Mouse (Mus musculus) CH12.LX (cell line): ENCODE results near the gene Sptbn4. TPM values are rescaled to one million over a fixed set of nuclear protein-coding genes. Genes with fewer than 3 reads are reported as not detected.

Experiments
- DNase-seq: peaks from one replicate; pipeline ENCODE4 v3.0.0-alpha.2; 2013; ENCODE audit errors: extremely low read depth
- H3K27ac ChIP-seq: 2 replicates; pipeline ENCODE4 v1.5.1; 2012; ENCODE audit warnings: low read depth, mild to moderate bottlenecking, control low read depth, moderate library complexity; ENCODE audit not compliant: insufficient read depth
- H3K27me3 ChIP-seq: replicated peaks from 2 replicates; pipeline ENCODE3; 2012; ENCODE audit warnings: inconsistent platforms
- H3K36me3 ChIP-seq, 2 experiments: replicated peaks in 1 of 2; 2 replicates each; pipeline versions ENCODE3 to v1.6.1; 2012; ENCODE audit warnings: inconsistent platforms in 1 of 2, low read length in 1 of 2, mild to moderate bottlenecking in 1 of 2, mixed read lengths in 1 of 2, moderate library complexity in 1 of 2; ENCODE audit not compliant: control insufficient read depth in 1 of 2, insufficient read depth in 1 of 2
- H3K4me1 ChIP-seq, 2 experiments: 2 replicates each; pipeline ENCODE4 v1.6.1; 2012; ENCODE audit warnings: inconsistent platforms in 1 of 2, moderate library complexity in 1 of 2; ENCODE audit not compliant: insufficient read depth in 2 of 2, control insufficient read depth in 1 of 2
- H3K4me2 ChIP-seq: 2 replicates; pipeline ENCODE4 v1.6.1; 2012; ENCODE audit warnings: low read depth, mild to moderate bottlenecking, control low read depth; ENCODE audit not compliant: poor library complexity, insufficient read depth, severe bottlenecking
- H3K4me3 ChIP-seq, 3 experiments: fragments of 150-350 bp in 1 of 3; sonication (generic) in 1 of 3; replicated peaks in 1 of 3; 2 replicates each; pipeline versions ENCODE3 to v1.5.1; 2011 to 2012; ENCODE audit warnings: low read depth in 2 of 3, low read length in 2 of 3, mild to moderate bottlenecking in 2 of 3, moderate library complexity in 2 of 3, control low read depth in 1 of 3, improper control_type of control experiment in 1 of 3, inconsistent platforms in 1 of 3, mixed read lengths in 1 of 3; ENCODE audit not compliant: poor library complexity in 1 of 3
- H3K79me2 ChIP-seq: replicated peaks from 2 replicates; pipeline ENCODE4 v1.6.1; 2012; ENCODE audit warnings: mild to moderate bottlenecking, moderate library complexity; ENCODE audit not compliant: control insufficient read depth, poor library complexity, insufficient read depth, severe bottlenecking; ENCODE audit errors: extremely low read depth
- H3K9ac ChIP-seq: 2 replicates; pipeline ENCODE4 v1.6.1; 2012; ENCODE audit warnings: low read depth, mild to moderate bottlenecking, control low read depth, moderate library complexity; ENCODE audit not compliant: insufficient read depth
- H3K9me3 ChIP-seq: replicated peaks from 2 replicates; pipeline ENCODE3; 2012; ENCODE audit warnings: low read length, inconsistent platforms, mixed read lengths
- BHLHE40 ChIP-seq: IDR thresholded peaks from 2 replicates; pipeline ENCODE4 v1.6.1; 2011; ENCODE audit warnings: mild to moderate bottlenecking, low read depth, low read length, improper control_type of control experiment
- CHD1 ChIP-seq: IDR thresholded peaks from 2 replicates; pipeline ENCODE4 v1.6.1; 2012; ENCODE audit warnings: low read depth, low read length, improper control_type of control experiment, inconsistent platforms
- CHD2 ChIP-seq: IDR thresholded peaks from 2 replicates; pipeline ENCODE4 v1.6.1; 2011; ENCODE audit warnings: low read length, improper control_type of control experiment
- CTCF ChIP-seq, 2 experiments: IDR thresholded peaks in 1 of 2; conservative IDR thresholded peaks in 1 of 2; 2 replicates each; pipeline ENCODE4 v1.5.1; 2011 to 2012; ENCODE audit warnings: low read depth in 2 of 2, low read length in 2 of 2, improper control_type of control experiment in 1 of 2, inconsistent platforms in 1 of 2, mild to moderate bottlenecking in 1 of 2, moderate library complexity in 1 of 2
- ELF1 ChIP-seq: IDR thresholded peaks from 2 replicates; pipeline ENCODE4 v1.6.1; 2014; ENCODE audit warnings: low read depth, mild to moderate bottlenecking, inconsistent platforms, low read length, improper control_type of control experiment
- EP300 ChIP-seq: IDR thresholded peaks from 2 replicates; pipeline ENCODE4 v1.6.1; 2011; ENCODE audit warnings: low read length, improper control_type of control experiment
- ETS1 ChIP-seq: conservative IDR thresholded peaks from 2 replicates; pipeline ENCODE4 v1.6.1; 2012; ENCODE audit warnings: low read depth, mild to moderate bottlenecking, inconsistent platforms, low read length, improper control_type of control experiment, moderate library complexity
- GABPA ChIP-seq: IDR thresholded peaks from 2 replicates; pipeline ENCODE4 v1.6.1; 2012; ENCODE audit warnings: low read depth, low read length, improper control_type of control experiment, inconsistent platforms; ENCODE audit not compliant: insufficient replicate concordance
- IRF4 ChIP-seq: IDR thresholded peaks from 2 replicates; pipeline ENCODE4 v1.6.1; 2014; ENCODE audit warnings: low read depth, mild to moderate bottlenecking, inconsistent platforms, low read length, improper control_type of control experiment
- JUN ChIP-seq: IDR thresholded peaks from 2 replicates; pipeline ENCODE4 v1.6.1; 2011; ENCODE audit warnings: low read depth, mild to moderate bottlenecking, low read length, improper control_type of control experiment, moderate library complexity; ENCODE audit not compliant: insufficient read depth
- JUND ChIP-seq: conservative IDR thresholded peaks from 2 replicates; pipeline ENCODE4 v1.6.1; 2011; ENCODE audit warnings: low read depth, low read length, improper control_type of control experiment
- KAT2A ChIP-seq: IDR thresholded peaks from 2 replicates; pipeline ENCODE4 v1.6.1; 2012; ENCODE audit warnings: low read length, improper control_type of control experiment, inconsistent platforms; ENCODE audit not compliant: insufficient replicate concordance
- MAFK ChIP-seq: IDR thresholded peaks from 2 replicates; pipeline ENCODE4 v1.6.1; 2011; ENCODE audit warnings: low read length, improper control_type of control experiment; ENCODE audit not compliant: insufficient replicate concordance
- MAX ChIP-seq: IDR thresholded peaks from 2 replicates; pipeline ENCODE4 v1.6.1; 2011; ENCODE audit warnings: low read length, improper control_type of control experiment
- MAZ ChIP-seq: IDR thresholded peaks from 2 replicates; pipeline ENCODE4 v1.6.1; 2012; ENCODE audit warnings: low read depth, mild to moderate bottlenecking, inconsistent platforms, low read length, improper control_type of control experiment, moderate library complexity
- MEF2A ChIP-seq: IDR thresholded peaks from 2 replicates; pipeline ENCODE4 v1.6.1; 2014; ENCODE audit warnings: low read depth, mild to moderate bottlenecking, inconsistent platforms, low read length, improper control_type of control experiment, borderline replicate concordance
- MXI1 ChIP-seq: IDR thresholded peaks from 2 replicates; pipeline ENCODE4 v1.6.1; 2011; ENCODE audit warnings: mild to moderate bottlenecking, low read depth, low read length, improper control_type of control experiment
- MYC ChIP-seq: IDR thresholded peaks from 2 replicates; pipeline ENCODE4 v1.6.1; 2011; ENCODE audit warnings: low read depth, mild to moderate bottlenecking, improper control_type of control experiment, low read length
- NELFE ChIP-seq: IDR thresholded peaks from 2 replicates; pipeline ENCODE4 v1.6.1; 2011; ENCODE audit warnings: low read depth, low read length, improper control_type of control experiment
- NRF1 ChIP-seq: IDR thresholded peaks from 2 replicates; pipeline ENCODE4 v1.6.1; 2014; ENCODE audit warnings: low read depth, mild to moderate bottlenecking, inconsistent platforms, low read length, improper control_type of control experiment, moderate library complexity
- PAX5 ChIP-seq: IDR thresholded peaks from 2 replicates; pipeline ENCODE4 v1.6.1; 2012; ENCODE audit warnings: low read length, inconsistent platforms, mixed read lengths
- POLR2AphosphoS2 ChIP-seq: IDR thresholded peaks from 2 replicates; pipeline ENCODE4 v1.6.1; 2011; ENCODE audit warnings: low read depth, low read length, improper control_type of control experiment
- RAD21 ChIP-seq: IDR thresholded peaks from 2 replicates; pipeline ENCODE4 v1.6.1; 2011; ENCODE audit warnings: low read depth, mild to moderate bottlenecking, low read length, improper control_type of control experiment, moderate library complexity
- SIN3A ChIP-seq: IDR thresholded peaks from 2 replicates; pipeline ENCODE4 v1.6.1; 2012; ENCODE audit warnings: low read length, improper control_type of control experiment, inconsistent platforms
- SMC3 ChIP-seq: IDR thresholded peaks from 2 replicates; pipeline ENCODE4 v1.6.1; 2011; ENCODE audit warnings: low read depth, low read length, improper control_type of control experiment
- TBP ChIP-seq: conservative IDR thresholded peaks from 2 replicates; pipeline ENCODE4 v1.6.1; 2011; ENCODE audit warnings: low read depth, low read length, improper control_type of control experiment
- UBTF ChIP-seq: IDR thresholded peaks from 2 replicates; pipeline ENCODE4 v1.6.1; 2012; ENCODE audit warnings: low read depth, mild to moderate bottlenecking, inconsistent platforms, low read length, improper control_type of control experiment, moderate library complexity
- USF1 ChIP-seq: IDR thresholded peaks from 2 replicates; pipeline ENCODE4 v1.6.1; 2014; ENCODE audit warnings: low read depth, mild to moderate bottlenecking, inconsistent platforms, low read length, improper control_type of control experiment
- USF2 ChIP-seq: conservative IDR thresholded peaks from 2 replicates; pipeline ENCODE4 v1.6.1; 2011; ENCODE audit warnings: low read depth, low read length, improper control_type of control experiment
- ZC3H11A ChIP-seq: IDR thresholded peaks from 2 replicates; pipeline ENCODE4 v1.6.1; 2012; ENCODE audit warnings: low read depth, mild to moderate bottlenecking, inconsistent platforms, low read length, improper control_type of control experiment
- ZKSCAN1 ChIP-seq: IDR thresholded peaks from 2 replicates; pipeline ENCODE4 v1.6.1; 2012; ENCODE audit warnings: low read depth, inconsistent platforms, low read length, improper control_type of control experiment, borderline replicate concordance
- ZMIZ1 ChIP-seq: IDR thresholded peaks from 2 replicates; pipeline ENCODE4 v1.6.1; 2012; ENCODE audit warnings: low read depth, mild to moderate bottlenecking, inconsistent platforms, low read length, improper control_type of control experiment
- ZNF384 ChIP-seq: IDR thresholded peaks from 2 replicates; pipeline ENCODE4 v1.6.1; 2012; ENCODE audit warnings: low read depth, low read length, improper control_type of control experiment, inconsistent platforms
- dilution Hi-C: fragments of 300-500 bp; cut with MboI; formaldehyde crosslinking; loops from 2 replicates; pipeline ENCODE4 v1.14.3; 2020; ENCODE audit warnings: low sequenced_read_pairs; ENCODE audit not compliant: extremely low pct_unique_long_range_greater_than_20kb, extremely low pct_ligation_motif_present
- in situ Hi-C: fragments of 300-500 bp; cut with MboI; formaldehyde crosslinking; loops from 3 replicates; pipeline ENCODE4 v1.14.3; 2019; ENCODE audit warnings: low sequenced_read_pairs, low pct_ligation_motif_present, low pct_unique_long_range_greater_than_20kb, mixed read lengths
- polyA plus RNA-seq: library from polyadenylated mRNA; unstranded; fragments of >175 nt; gene quantifications from 2 replicates; pipeline ENCODE4 v1.2.1, GENCODE M21; 2012; ENCODE audit warnings: low read depth; ENCODE audit not compliant: insufficient read length
- total RNA-seq, 2 experiments: library from RNA; depleted of rRNA; stranded (reverse); fragments of 300-350 nt in 1 of 2; fragments of >200 nt in 1 of 2; gene quantifications; 2 replicates each; pipeline ENCODE4 v1.2.3; 2012 to 2014

Sptbn4 gene
- total and polyA plus RNA-seq, 3 experiments = 0.21 to 0.38 (median 0.24) TPM

DNA sequence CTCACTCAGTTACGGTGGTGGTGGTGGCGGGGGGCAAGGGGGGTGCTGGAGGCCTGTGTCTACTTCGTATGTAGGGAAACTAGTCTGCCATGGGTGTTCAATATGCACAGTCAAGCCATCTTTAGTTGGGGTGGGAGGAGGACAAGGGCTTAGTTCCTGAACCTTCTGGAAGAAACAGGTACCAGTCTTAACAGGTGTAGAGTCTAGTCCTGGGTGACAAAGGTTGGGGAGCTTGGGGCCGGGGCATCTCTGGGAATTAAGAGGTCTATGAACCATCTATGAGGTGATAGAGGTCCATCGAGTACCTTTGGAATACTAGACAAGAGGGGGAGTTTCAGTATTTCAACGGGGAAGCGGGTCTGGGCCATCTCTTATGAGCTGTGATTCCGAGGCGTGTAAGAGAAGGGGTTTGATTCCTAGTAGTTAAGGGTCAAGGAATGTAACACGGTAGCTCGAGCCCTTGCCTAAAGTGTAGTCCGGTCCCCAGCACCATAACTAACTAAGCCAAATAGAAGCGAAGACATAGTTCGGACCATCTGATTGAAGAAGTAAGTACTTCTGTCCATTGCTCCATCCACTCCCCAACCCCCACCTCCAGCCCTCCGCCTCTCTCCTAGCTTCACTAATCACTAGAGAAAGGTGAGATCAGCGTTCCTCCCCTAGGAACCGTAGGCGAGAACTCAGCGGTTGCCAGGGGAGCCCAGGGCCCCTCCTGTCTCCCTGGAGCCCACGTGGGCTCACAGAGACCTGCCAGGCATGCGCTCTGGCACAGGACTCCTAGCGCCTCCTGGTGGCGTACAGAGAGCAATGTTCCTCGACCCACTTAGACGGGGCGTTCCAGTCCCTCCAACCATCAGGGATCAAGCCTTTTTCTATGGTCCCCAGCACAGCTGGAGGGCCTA, 50.2 kb downstream of the Sptbn4 start:
- TF ChIP-seq PAX5 (no peak), ELF1 (no peak), NELFE (peak; percentile 45; the same call in 1 of the 2 replicates), RAD21 (peak; percentile 61), ZNF384 (no peak), CTCF (conservative IDR thresholded peaks at IDR 0.05 in 1 of 2, IDR thresholded peaks at IDR 0.05 in 1 of 2; ENCODE audit: low read depth in 2 of 2, low read length in 2 of 2) (peak; percentile 66 to 86), CHD2 (0 out of 2 replicates have a peak, but pooled peaks have one; percentile 16), ZMIZ1 (no peak), ZC3H11A (0 out of 2 replicates have a peak, but pooled peaks have one; percentile 19), TBP (no peak), POLR2AphosphoS2 (no peak), MAZ (peak; percentile 61; the same call in 1 of the 2 replicates), BHLHE40 (0 out of 2 replicates have a peak, but pooled peaks have one; percentile 22), NRF1 (peak; percentile 89), JUN (no peak), EP300 (no peak), MAX (peak; percentile 89), SIN3A (peak; percentile 25; the same call in 1 of the 2 replicates), ZKSCAN1 (no peak), MYC (peak; percentile 85), UBTF (no peak), USF1 (peak; percentile 75), MXI1 (peak; percentile 91), JUND (no peak), USF2 (peak; percentile 60), SMC3 (peak; percentile 87), MAFK (no peak), ETS1 (no peak), GABPA (no peak), CHD1 (no peak), MEF2A (0 out of 2 replicates have a peak, but pooled peaks have one; percentile 13), KAT2A (no peak), IRF4 (peak; percentile 49; the same call in 1 of the 2 replicates)
- Histone ChIP-seq H3K27me3 (peaks cover 82% of the 10 kb centered on the region), H3K79me2 (no peaks in the 10 kb centered on the region), H3K4me2 (peak overlapping the region; percentile 75), H3K27ac (no peak overlapping the region), H3K36me3 (no peaks in the 10 kb centered on the region), H3K9ac (no peak overlapping the region), H3K9me3 (peaks cover 6% of the 10 kb centered on the region), H3K4me3 (no peak overlapping the region), H3K4me1 (peaks cover 5 to 7% of the 10 kb centered on the region in 2 experiments; a peak in 3 of 4 replicates)
- dilution Hi-C loops (no loop called here), in situ Hi-C loops (no loop called here)
- DNase-seq = peak; percentile 71
